Mouse (Mus musculus) spleen, adult 10 weeks (tissue): Measurements from ENCODE around the gene Tas2r118. TPM values are rescaled to one million over a fixed set of nuclear protein-coding genes. Genes with fewer than 3 reads are reported as not detected.

Source experiments
- polyA plus RNA-seq: library from polyadenylated mRNA; stranded (reverse); fragments of 350-450 nt; fragmentation: Illumina TruSeq; extraction: RNeasy Lipid Tissue Mini Kit (QIAGEN cat#74804); gene quantifications from one replicate; pipeline ENCODE4 v1.2.3, GENCODE M21; 2015; ENCODE audit warnings: low replicate concordance; ENCODE audit not compliant: insufficient read depth

Tas2r118 gene
- not detected for polyA plus RNA-seq

DNA sequence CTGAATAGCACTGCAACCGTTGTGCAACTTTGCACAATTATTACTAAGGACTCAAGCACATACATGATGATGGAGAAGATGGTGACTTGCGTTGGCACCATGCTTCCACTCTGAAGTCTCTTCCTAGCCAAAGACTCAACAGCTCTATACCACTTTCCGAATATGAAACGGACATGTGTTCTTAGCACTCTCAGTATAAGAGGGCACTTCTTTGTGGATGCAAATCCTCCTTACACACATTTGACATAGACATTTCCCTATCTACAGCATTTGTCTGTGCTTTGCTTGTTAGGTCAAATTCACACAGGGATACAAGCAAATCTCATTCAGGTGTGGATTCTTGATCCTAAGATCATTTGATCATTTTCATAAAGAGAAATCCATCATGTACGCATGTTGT is at the start of gene Tas2r118:
TSS of gene Tas2r118 (minus strand) at position 101 of the 400 bp plus-strand sequence.

Other genes with a start within 250 kb of the Tas2r118 start
- gene Cadps2, start 130.6 kb downstream of the Tas2r118 start, polyA plus RNA-seq = 3.1 TPM
- not detected for gene Slc13a1, start 198.0 kb upstream of the Tas2r118 start, polyA plus RNA-seq